Mouse (Mus musculus) megakaryocyte, adult 5-6 weeks (primary cell): ENCODE results near the gene Tcerg1l. TPM values are rescaled to one million over a fixed set of nuclear protein-coding genes. Genes with fewer than 3 reads are reported as not detected.
A peak's percentile ranks its signal among the peaks of the same experiment; 100 is the strongest.

ENCODE experiments used
- ATAC-seq: 2 replicates; pipeline ENCODE4 v1.8.0; 2016; ENCODE audit warnings: mild to moderate bottlenecking, inconsistent platforms; ENCODE audit not compliant: poor library complexity, severe bottlenecking
- total RNA-seq, 2 experiments: library from RNA; stranded (forward) in 1 of 2; stranded (reverse) in 1 of 2; fragments of 153-499, 151-499 nt in 1 of 2; fragments of 221-1000, 200-1000 nt in 1 of 2; gene quantifications; 2 replicates each; pipeline versions ENCODE4 v1.2.3 to v1.2.4; 2015 to 2017

Gene Tcerg1l
- total RNA-seq (2015): not detected in 2 replicates
- total RNA-seq (2017): not detected in 2 replicates

GRCm38 (mm10) chr7:138397485-138398181 lies at the start of gene Tcerg1l:
TSS of gene Tcerg1l (minus strand) at chr7:138397730.
- no peak for ATAC-seq

- ATAC-seq: no peak
These were observed 44.6 kb upstream of the Tcerg1l start for GRCm38 (mm10) chr7:138442096-138442495.

GRCm38 (mm10) chr7:138432541-138432940 lies 35.0 kb upstream of the Tcerg1l start:
- ATAC-seq: no peak

GRCm38 (mm10) chr7:138431456-138431855 lies 33.9 kb upstream of the Tcerg1l start:
- no peak for ATAC-seq

- ATAC-seq: no peak
These were observed 32.4 kb upstream of the Tcerg1l start for GRCm38 (mm10) chr7:138429916-138430315.

- no peak for ATAC-seq
These were observed 31.3 kb upstream of the Tcerg1l start for GRCm38 (mm10) chr7:138428826-138429225.

- no peak for ATAC-seq
These were observed 29.9 kb upstream of the Tcerg1l start for GRCm38 (mm10) chr7:138427441-138427840.

- no peak for ATAC-seq
These were observed 16.0 kb upstream of the Tcerg1l start for GRCm38 (mm10) chr7:138413496-138413895.

GRCm38 (mm10) chr7:138401641-138402040 lies 4.1 kb upstream of the Tcerg1l start:
- ATAC-seq: no peak

GRCm38 (mm10) chr7:138400506-138401272 lies 3.2 kb upstream of the Tcerg1l start:
- ATAC-seq: no peak

GRCm38 (mm10) chr7:138398182-138398793 lies 758 bp upstream of the Tcerg1l start:
- ATAC-seq: no peak; the same call in 1 of the 2 replicates

GRCm38 (mm10) chr7:138396863-138397484 lies 556 bp downstream of the Tcerg1l start:
- ATAC-seq: no peak

GRCm38 (mm10) chr7:138396109-138396862 lies 1.2 kb downstream of the Tcerg1l start:
- ATAC-seq: no peak

- ATAC-seq: no peak
These were observed 7.6 kb downstream of the Tcerg1l start for GRCm38 (mm10) chr7:138389941-138390340.

GRCm38 (mm10) chr7:138389071-138389470 lies 8.5 kb downstream of the Tcerg1l start:
- peak; percentile 54; the same call in 1 of the 2 replicates for ATAC-seq

- no peak for ATAC-seq
These were observed 18.3 kb downstream of the Tcerg1l start for GRCm38 (mm10) chr7:138379221-138379620.

- ATAC-seq: no peak
These were observed 19.0 kb downstream of the Tcerg1l start for GRCm38 (mm10) chr7:138378546-138378945.

- 0 out of 2 replicates have a peak, but pooled peaks have one; percentile 21 for ATAC-seq
These were observed 22.0 kb downstream of the Tcerg1l start for GRCm38 (mm10) chr7:138375573-138375972.

GRCm38 (mm10) chr7:138374376-138374775 lies 23.2 kb downstream of the Tcerg1l start:
- no peak for ATAC-seq

GRCm38 (mm10) chr7:138373530-138373929 lies 24.0 kb downstream of the Tcerg1l start:
- no peak for ATAC-seq
